Mouse (Mus musculus): ENCODE data around the gene Psg16. TPM values are rescaled to one million over a fixed set of nuclear protein-coding genes. Genes with fewer than 3 reads are reported as not detected.

The Psg16 gene
- total and polyA plus RNA-seq, 3 experiments, result 0.23 to 0.67 TPM; not detected in 1

- H3K36me3 ChIP-seq (ENCODE audit: control insufficient read depth in 1 of 2, insufficient read depth in 2 of 2, low read length in 2 of 2), result peaks cover 1 to 16% of the 10 kb centered on the region in 2 experiments
- H3K27ac ChIP-seq (ENCODE audit: control insufficient read depth, low read depth, low read length), result no peak overlapping the region
- peaks cover 4 to 15% of the 10 kb centered on the region in 2 experiments; a peak in 3 of 4 replicates for H3K4me1 ChIP-seq (ENCODE audit: control insufficient read depth in 1 of 2, insufficient read depth in 2 of 2, low read length in 2 of 2)
- DNase-seq (ENCODE audit: low read depth, low spot score), result no peak
- no peak overlapping the region for H3K4me3 ChIP-seq (ENCODE audit: control insufficient read depth in 1 of 2, insufficient read depth in 1 of 2, low read depth in 2 of 2, low read length in 2 of 2)
- TF ChIP-seq MYB (IDR thresholded peaks at IDR 0.05; ENCODE audit: low read depth, low read length), result no peak
- no peak for TF ChIP-seq ETS1 (IDR thresholded peaks at IDR 0.05; ENCODE audit: low read depth, low read length)
- TF ChIP-seq MAX (IDR thresholded peaks at IDR 0.05; ENCODE audit: low read length), result no peak
- TF ChIP-seq JUND (IDR thresholded peaks at IDR 0.05; ENCODE audit: low read depth, low read length), result no peak
- no peak for TF ChIP-seq GATA1 (IDR thresholded peaks at IDR 0.05; ENCODE audit: low read depth, low read length)
- no peak for TF ChIP-seq RCOR1 (IDR thresholded peaks at IDR 0.05; ENCODE audit: low read depth, low read length)
- peaks cover 37% of the 10 kb centered on the region for H3K79me2 ChIP-seq (ENCODE audit: control insufficient read depth, insufficient read depth, low read length, poor library complexity)
- no peaks in the 10 kb centered on the region for H3K27me3 ChIP-seq (ENCODE audit: control insufficient read depth in 1 of 2, insufficient read depth in 2 of 2, low read length in 2 of 2)
- no peak overlapping the region for H3K9ac ChIP-seq (ENCODE audit: control insufficient read depth, low read depth, low read length, poor library complexity, severe bottlenecking)
- no peaks in the 10 kb centered on the region for H3K9me3 ChIP-seq (replicated peaks; ENCODE audit: insufficient read depth, low read length)
Observed at GRCm38 (mm10) chr7:17028923-17029322, 44.9 kb upstream of the Psg16 start.

- Histone ChIP-seq H3K27ac (ENCODE audit: control insufficient read depth, low read depth, low read length) (no peak overlapping the region), H3K79me2 (ENCODE audit: control insufficient read depth, insufficient read depth, low read length, poor library complexity) (peaks cover 25% of the 10 kb centered on the region), H3K4me3 (ENCODE audit: control insufficient read depth in 1 of 2, insufficient read depth in 1 of 2, low read depth in 2 of 2, low read length in 2 of 2) (no peak overlapping the region), H3K9me3 (replicated peaks; ENCODE audit: insufficient read depth, low read length) (no peaks in the 10 kb centered on the region), H3K9ac (ENCODE audit: control insufficient read depth, low read depth, low read length, poor library complexity, severe bottlenecking) (no peak overlapping the region), H3K36me3 (ENCODE audit: control insufficient read depth in 1 of 2, insufficient read depth in 2 of 2, low read length in 2 of 2) (peaks cover 6 to 14% of the 10 kb centered on the region in 2 experiments), H3K4me1 (ENCODE audit: control insufficient read depth in 1 of 2, insufficient read depth in 2 of 2, low read length in 2 of 2) (peaks cover 4 to 13% of the 10 kb centered on the region in 2 experiments; a peak in 3 of 4 replicates), H3K27me3 (ENCODE audit: control insufficient read depth in 1 of 2, insufficient read depth in 2 of 2, low read length in 2 of 2) (no peaks in the 10 kb centered on the region)
- no peak for TF ChIP-seq E2F4 (IDR thresholded peaks at IDR 0.05; ENCODE audit: borderline replicate concordance, low read depth, low read length)
- no peak for TF ChIP-seq POLR2A (IDR thresholded peaks at IDR 0.05; ENCODE audit: control insufficient read depth in 1 of 2, insufficient read depth in 1 of 2, low read depth in 1 of 2, low read length in 2 of 2, poor library complexity in 1 of 2)
- no peak for TF ChIP-seq MAZ (IDR thresholded peaks at IDR 0.05; ENCODE audit: low read depth, low read length)
- no peak for TF ChIP-seq SMC3 (IDR thresholded peaks at IDR 0.05; ENCODE audit: low read depth, low read length)
- TF ChIP-seq ZNF384 (IDR thresholded peaks at IDR 0.05; ENCODE audit: low read depth, low read length), result no peak
- TF ChIP-seq ZC3H11A (IDR thresholded peaks at IDR 0.05; ENCODE audit: low read depth, low read length), result no peak
- no peak for TF ChIP-seq MXI1 (IDR thresholded peaks at IDR 0.05; ENCODE audit: low read depth, low read length)
- TF ChIP-seq KAT2A (conservative IDR thresholded peaks at IDR 0.05; ENCODE audit: low read depth, low read length), result no peak
- no peak for TF ChIP-seq GATA1 (IDR thresholded peaks at IDR 0.05; ENCODE audit: low read depth, low read length)
- no peak for TF ChIP-seq RAD21 (IDR thresholded peaks at IDR 0.05; ENCODE audit: low read depth, low read length)
- no peak for TF ChIP-seq ETS1 (IDR thresholded peaks at IDR 0.05; ENCODE audit: low read depth, low read length)
- no peak for TF ChIP-seq EP300 (IDR thresholded peaks at IDR 0.05; ENCODE audit: low read depth in 1 of 2, low read length in 2 of 2)
- TF ChIP-seq BHLHE40 (IDR thresholded peaks at IDR 0.05; ENCODE audit: borderline replicate concordance, low read depth, low read length), result no peak
- no peak for TF ChIP-seq MYB (IDR thresholded peaks at IDR 0.05; ENCODE audit: low read depth, low read length)
- no peak for TF ChIP-seq CHD1 (IDR thresholded peaks at IDR 0.05; ENCODE audit: low read depth, low read length)
- TF ChIP-seq MYC (IDR thresholded peaks at IDR 0.05; ENCODE audit: low read depth, low read length), result no peak
- TF ChIP-seq NELFE (IDR thresholded peaks at IDR 0.05; ENCODE audit: low read depth, low read length), result no peak
- TF ChIP-seq NRF1 (IDR thresholded peaks at IDR 0.05; ENCODE audit: insufficient read depth, low read depth, low read length, poor library complexity, severe bottlenecking), result no peak
- no peak for TF ChIP-seq USF2 (IDR thresholded peaks at IDR 0.05; ENCODE audit: borderline replicate concordance in 1 of 2, insufficient read depth in 1 of 2, low read depth in 1 of 2, low read length in 2 of 2)
- DNase-seq (ENCODE audit: low read depth, low spot score), result no peak
Observed at GRCm38 (mm10) chr7:17030239-17030638, 43.6 kb upstream of the Psg16 start.
